Comparison of ENCODE assay signal across 15 mouse cellular contexts in the genomic region with DNA sequence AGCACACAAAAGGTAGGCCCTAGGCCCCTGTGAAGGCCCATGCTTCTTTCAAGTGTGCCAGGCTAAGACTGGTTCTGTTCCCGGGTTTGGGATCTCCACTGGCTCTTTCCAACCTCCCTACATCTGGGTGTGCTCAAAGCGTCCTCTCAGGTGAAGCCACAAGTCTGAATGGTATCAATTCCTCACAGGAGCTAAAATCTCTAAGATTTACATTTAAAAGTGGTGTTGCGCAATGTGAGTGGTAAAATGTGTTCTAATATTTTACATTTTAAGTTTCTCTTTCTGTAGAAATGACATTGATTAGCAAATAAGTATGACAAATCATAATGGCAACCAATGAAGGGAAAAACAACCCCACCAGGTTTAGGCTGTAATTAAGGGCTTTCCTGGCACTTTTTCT.
DNase-seq lines count a peak whose midpoint lies in the region; ATAC-seq and TF ChIP-seq lines count a peak whose summit lies in the region.
"Had no signal": no experiment of that assay in that cellular context is flagged by ENCODE, and none has a peak within 500 bp of the region (broad histone marks: within the 10 kb centered on the region; RNA-seq: fewer than 3 reads in every experiment).

No protein-coding gene starts in this region.

- peaks cover 5% of the 10 kb centered on the region for H3K36me3 ChIP-seq in heart, adult 2 months (ENCODE audit: control insufficient read depth, insufficient read depth, low read length)
- H3K36me3 ChIP-seq in heart, embryonic 16.5 days (ENCODE audit: control insufficient read depth, insufficient read depth) = no peaks in the 10 kb centered on the region
- no peaks in the 10 kb centered on the region for H3K36me3 ChIP-seq in kidney, embryonic 16.5 days (ENCODE audit: insufficient read depth, low read length)
- H3K36me3 ChIP-seq in C2C12 (ENCODE audit: control insufficient read depth, insufficient read depth) = no peaks in the 10 kb centered on the region
- H3K36me3 ChIP-seq: embryonic facial prominence, embryonic 15.5 days had no signal

- no peaks in the 10 kb centered on the region for H3K79me2 ChIP-seq in heart, adult 2 months (replicated peaks; ENCODE audit: control insufficient read depth, insufficient read depth, low read length)
- no peaks in the 10 kb centered on the region for H3K79me2 ChIP-seq in C2C12 (ENCODE audit: control insufficient read depth, insufficient read depth)

- ATAC-seq in heart, embryonic 16.5 days (replicated peaks; ENCODE audit: extremely low read depth, insufficient read depth, low FRiP score) = no peak
- no peak for ATAC-seq in kidney, embryonic 16.5 days (ENCODE audit: low FRiP score, low TSS enrichment)

- peak overlapping the region; percentile 51 for H3K27ac ChIP-seq in heart, adult 2 months
- H3K27ac ChIP-seq in heart, embryonic 16.5 days (ENCODE audit: low read length) = peak overlapping the region; percentile 8
- H3K27ac ChIP-seq in kidney, embryonic 16.5 days (ENCODE audit: low read length) = peak overlapping the region; percentile 53; the same call in 1 of the 2 replicates
- H3K27ac ChIP-seq: embryonic facial prominence, embryonic 15.5 days; liver, embryonic 14.5 days; stomach, postnatal 0 days had no signal

- H3K9me3 ChIP-seq in heart, embryonic 16.5 days (replicated peaks; ENCODE audit: control insufficient read depth, low read length) = no peaks in the 10 kb centered on the region
- H3K9me3 ChIP-seq in kidney, embryonic 16.5 days (ENCODE audit: low read length) = no peaks in the 10 kb centered on the region
- H3K9me3 ChIP-seq: embryonic facial prominence, embryonic 15.5 days had no signal

- no peaks in the 10 kb centered on the region for H3K79me3 ChIP-seq in C2C12 (ENCODE audit: low read depth)

- TF ChIP-seq CTCF in heart, adult 2 months (IDR thresholded peaks at IDR 0.05) = no peak
- TF ChIP-seq CTCF in C2C12 (IDR thresholded peaks at IDR 0.05; ENCODE audit: control insufficient read depth, insufficient read depth, insufficient read length) = no peak

- peaks cover 18% of the 10 kb centered on the region for H3K4me1 ChIP-seq in heart, adult 2 months (ENCODE audit: control insufficient read depth, insufficient read depth, low read length)
- H3K4me1 ChIP-seq in heart, embryonic 16.5 days (ENCODE audit: control insufficient read depth, insufficient read depth, low read length) = peaks cover 13% of the 10 kb centered on the region
- peaks cover 16% of the 10 kb centered on the region; the same call in 1 of the 2 replicates for H3K4me1 ChIP-seq in kidney, embryonic 16.5 days (ENCODE audit: insufficient read depth, low read length)

- intact Hi-C loops in heart, adult 2 months (cut with DNase I) = no loop called here
- intact Hi-C loops in heart, postnatal 36 days (cut with DNase I) = loop anchor here (5.0 kb wide), 1 partner anchor 42 kb away; no protein-coding TSS in a partner anchor

- TF ChIP-seq POLR2A in heart, adult 2 months (IDR thresholded peaks at IDR 0.05; ENCODE audit: insufficient read depth, low read depth, low read length) = no peak

- no peak for DNase-seq in heart, adult 2 months
- DNase-seq in heart, postnatal 36 days = no peak
- no peak for DNase-seq in heart, adult 11 months
- no peak for DNase-seq in kidney, postnatal 25 days
- DNase-seq in embryo, embryonic 10 days (ENCODE audit: low spot score) = no peak
- DNase-seq: cerebellum, adult 11-12 months; cerebellum, postnatal 14 days; embryo, embryonic 11 days; right cerebral cortex, adult 18-20 months had no signal

- 87% methylated on average over 3 of the region's 3 CpGs for WGBS in heart, adult 2 months
- 78% methylated on average over 3 of the region's 3 CpGs for WGBS in heart, embryonic 16.5 days
- 88% methylated on average over 3 of the region's 3 CpGs for WGBS in kidney, embryonic 16.5 days

- H3K4me3 ChIP-seq in heart, adult 2 months = no peak overlapping the region
- no peak overlapping the region for H3K4me3 ChIP-seq in heart, embryonic 16.5 days (ENCODE audit: low read length)
- no peak overlapping the region for H3K4me3 ChIP-seq in kidney, embryonic 16.5 days (ENCODE audit: low read length)
- no peak overlapping the region for H3K4me3 ChIP-seq in C2C12 (ENCODE audit: insufficient read depth, poor library complexity, severe bottlenecking)
- H3K4me3 ChIP-seq: embryonic facial prominence, embryonic 15.5 days had no signal

- no peak for TF ChIP-seq EP300 in heart, adult 2 months (IDR thresholded peaks at IDR 0.05; ENCODE audit: insufficient read depth, low read depth, low read length)

- H3K4me2 ChIP-seq in heart, embryonic 16.5 days (ENCODE audit: low read depth, low read length) = no peak overlapping the region
- H3K4me2 ChIP-seq in kidney, embryonic 16.5 days (replicated peaks; ENCODE audit: low read depth, low read length) = no peak overlapping the region
- H3K4me2 ChIP-seq: embryonic facial prominence, embryonic 15.5 days had no signal

- no peak overlapping the region for H3K9ac ChIP-seq in heart, adult 2 months (ENCODE audit: low read depth, low read length)
- no peak overlapping the region for H3K9ac ChIP-seq in heart, embryonic 16.5 days (ENCODE audit: low read length)
- no peak overlapping the region for H3K9ac ChIP-seq in kidney, embryonic 16.5 days (replicated peaks; ENCODE audit: low read length)
- H3K9ac ChIP-seq: embryonic facial prominence, embryonic 15.5 days; liver, embryonic 14.5 days had no signal

- H3K27me3 ChIP-seq in heart, adult 2 months (ENCODE audit: control insufficient read depth, insufficient read depth, low read length) = no peaks in the 10 kb centered on the region
- H3K27me3 ChIP-seq in heart, embryonic 16.5 days (ENCODE audit: control insufficient read depth, insufficient read depth, low read length) = no peaks in the 10 kb centered on the region
- no peaks in the 10 kb centered on the region for H3K27me3 ChIP-seq in kidney, embryonic 16.5 days (ENCODE audit: insufficient read depth, low read length)
- H3K27me3 ChIP-seq in C2C12 (ENCODE audit: control insufficient read depth, insufficient read depth, insufficient read length) = no peaks in the 10 kb centered on the region
- H3K27me3 ChIP-seq: embryonic facial prominence, embryonic 15.5 days had no signal

- no peak overlapping the region for H3ac ChIP-seq in C2C12 (ENCODE audit: control insufficient read depth, insufficient read length, low read depth)

TF ChIP-seq in C2C12, 6 proteins besides CTCF, POLR2A, EP300 and RAD21:
- TF ChIP-seq CEBPB (IDR thresholded peaks at IDR 0.05; ENCODE audit: low read depth) = peak; percentile 66
- TF ChIP-seq MYOD1 (IDR thresholded peaks at IDR 0.05; ENCODE audit: control insufficient read depth, insufficient read length, low read depth) = no peak
